Mouse (Mus musculus): Measurements from ENCODE around the gene Tmem179. TPM values are rescaled to one million over a fixed set of nuclear protein-coding genes. Genes with fewer than 3 reads are reported as not detected.

The Tmem179 gene
- polyA plus RNA-seq, 1 experiment from 2014 or later, result 1.5 TPM

DNA sequence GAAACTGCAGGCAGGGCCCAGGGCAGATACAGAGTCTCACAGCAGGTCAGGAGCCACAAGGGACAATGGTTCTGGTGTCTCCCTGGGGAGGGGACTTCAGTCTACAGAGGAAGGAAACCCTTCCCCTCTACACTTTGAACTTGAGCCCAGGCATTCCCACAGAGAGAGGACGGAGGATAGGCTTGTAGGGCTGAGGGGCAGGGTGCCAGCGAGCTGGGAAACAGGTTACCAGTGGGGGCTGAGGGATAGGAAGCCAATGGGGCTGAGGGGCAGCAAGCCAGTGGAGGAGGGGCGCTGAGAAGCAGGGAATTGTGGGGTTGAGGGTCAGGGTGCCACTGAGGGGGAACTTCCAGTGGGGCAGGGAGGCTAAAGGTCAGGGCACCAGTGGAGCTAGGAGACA, 42.7 kb upstream of the Tmem179 start:
- ATAC-seq (ENCODE audit: low FRiP score, low TSS enrichment), result no peak
- no peak for TF ChIP-seq EP300 (optimal IDR thresholded peaks at IDR 0.05)
- TF ChIP-seq CTCF (IDR thresholded peaks at IDR 0.05; ENCODE audit: low read depth), result no peak
- H3K36me3 ChIP-seq (ENCODE audit: control insufficient read depth, insufficient read depth, low read length), result no peaks in the 10 kb centered on the region
- H3K27me3 ChIP-seq (ENCODE audit: control insufficient read depth, insufficient read depth, low read length), result no peaks in the 10 kb centered on the region
- no peaks in the 10 kb centered on the region for H3K9me3 ChIP-seq (ENCODE audit: control insufficient read depth, low read length)
- WGBS, result 39% methylated on average over 3 of the region's 3 CpGs
- H3K4me1 ChIP-seq (replicated peaks; ENCODE audit: control insufficient read depth, insufficient read depth), result no peaks in the 10 kb centered on the region
- no peak overlapping the region for H3K4me2 ChIP-seq (replicated peaks; ENCODE audit: low read depth)
- H3K9ac ChIP-seq (ENCODE audit: low read length), result no peak overlapping the region
- no peak overlapping the region for H3K4me3 ChIP-seq (ENCODE audit: low read depth, low read length)
- no peak for DNase-seq (ENCODE audit: low spot score)
- H3K27ac ChIP-seq (replicated peaks), result no peak overlapping the region

DNA sequence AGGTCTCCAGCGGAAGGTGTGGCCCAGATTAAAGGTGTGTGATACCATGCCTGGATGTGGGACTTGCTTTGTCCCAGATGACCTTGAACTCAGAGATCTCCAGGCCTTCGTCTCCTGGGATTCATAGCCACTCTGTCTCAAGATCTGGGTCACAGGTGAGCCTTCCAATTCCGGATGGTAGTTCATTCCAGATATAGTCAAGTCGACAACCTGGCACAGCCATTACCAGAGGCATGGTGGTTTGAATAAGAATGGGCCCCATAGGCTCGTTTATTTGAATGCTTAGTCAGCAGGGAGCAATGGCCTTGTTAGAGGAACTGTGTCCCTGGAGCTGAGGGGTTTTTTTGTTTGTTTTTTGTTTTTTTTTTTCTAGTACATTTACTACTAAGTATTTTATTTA, 40.7 kb upstream of the Tmem179 start:
- TF ChIP-seq CTCF (IDR thresholded peaks at IDR 0.05; ENCODE audit: low read depth) (no peak), EP300 (optimal IDR thresholded peaks at IDR 0.05) (no peak)
- DNase-seq (ENCODE audit: low spot score) (no peak), ATAC-seq (ENCODE audit: low FRiP score, low TSS enrichment) (no peak)
- H3K36me3 ChIP-seq (ENCODE audit: control insufficient read depth, insufficient read depth, low read length), result no peaks in the 10 kb centered on the region
- H3K4me3 ChIP-seq (ENCODE audit: low read depth, low read length), result no peak overlapping the region
- 91% methylated on average over 5 of the region's 5 CpGs for WGBS
- H3K4me2 ChIP-seq (replicated peaks; ENCODE audit: low read depth), result no peak overlapping the region
- no peaks in the 10 kb centered on the region for H3K4me1 ChIP-seq (replicated peaks; ENCODE audit: control insufficient read depth, insufficient read depth)
- no peak overlapping the region for H3K27ac ChIP-seq (replicated peaks)
- H3K27me3 ChIP-seq (ENCODE audit: control insufficient read depth, insufficient read depth, low read length), result no peaks in the 10 kb centered on the region
- H3K9ac ChIP-seq (ENCODE audit: low read length), result no peak overlapping the region
- H3K9me3 ChIP-seq (ENCODE audit: control insufficient read depth, low read length), result no peaks in the 10 kb centered on the region

DNA sequence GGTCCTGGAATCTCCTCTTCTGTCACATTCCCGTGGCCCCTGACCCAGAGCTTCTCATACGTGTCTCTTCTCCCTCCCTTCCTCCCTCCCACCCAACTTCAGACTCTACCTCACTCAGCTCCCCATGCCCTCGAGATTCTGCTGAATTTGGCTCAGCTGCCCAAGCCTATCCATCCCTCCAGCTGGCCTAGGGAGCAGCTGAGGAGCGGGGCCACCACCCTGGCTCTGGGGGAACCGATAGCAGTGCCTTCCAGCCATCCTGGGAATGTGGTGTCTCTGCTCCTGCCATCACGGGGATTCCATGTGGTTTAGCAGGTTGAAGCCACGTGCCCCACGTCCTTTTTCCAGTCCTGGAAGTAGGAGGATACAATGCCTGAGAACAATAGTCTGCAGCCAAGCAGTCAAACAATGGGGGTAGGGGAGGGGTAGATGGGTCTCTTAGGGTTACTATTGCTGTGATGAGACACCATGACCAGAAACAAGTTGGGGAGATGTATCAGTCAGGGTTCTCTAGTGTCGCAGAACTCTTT, 40.0 kb upstream of the Tmem179 start:
- TF ChIP-seq EP300 (optimal IDR thresholded peaks at IDR 0.05), result no peak
- no peak for TF ChIP-seq CTCF (IDR thresholded peaks at IDR 0.05; ENCODE audit: low read depth)
- H3K9me3 ChIP-seq (ENCODE audit: control insufficient read depth, low read length), result no peaks in the 10 kb centered on the region
- H3K9ac ChIP-seq (ENCODE audit: low read length), result no peak overlapping the region
- no peaks in the 10 kb centered on the region for H3K27me3 ChIP-seq (ENCODE audit: control insufficient read depth, insufficient read depth, low read length)
- 70% methylated on average over 9 of the region's 9 CpGs for WGBS
- no peak overlapping the region for H3K27ac ChIP-seq (replicated peaks)
- DNase-seq (ENCODE audit: low spot score) (no peak), ATAC-seq (ENCODE audit: low FRiP score, low TSS enrichment) (no peak)
- no peaks in the 10 kb centered on the region for H3K4me1 ChIP-seq (replicated peaks; ENCODE audit: control insufficient read depth, insufficient read depth)
- H3K36me3 ChIP-seq (ENCODE audit: control insufficient read depth, insufficient read depth, low read length), result no peaks in the 10 kb centered on the region
- H3K4me2 ChIP-seq (replicated peaks; ENCODE audit: low read depth), result no peak overlapping the region
- no peak overlapping the region for H3K4me3 ChIP-seq (ENCODE audit: low read depth, low read length)

- no peak for TF ChIP-seq EP300 (optimal IDR thresholded peaks at IDR 0.05)
- no peak for TF ChIP-seq CTCF (IDR thresholded peaks at IDR 0.05; ENCODE audit: low read depth)
- peak; percentile 66 for DNase-seq (ENCODE audit: low spot score)
Measured at GRCm38 (mm10) chr12:112554900-112555299, 38.4 kb upstream of the Tmem179 start.

DNA sequence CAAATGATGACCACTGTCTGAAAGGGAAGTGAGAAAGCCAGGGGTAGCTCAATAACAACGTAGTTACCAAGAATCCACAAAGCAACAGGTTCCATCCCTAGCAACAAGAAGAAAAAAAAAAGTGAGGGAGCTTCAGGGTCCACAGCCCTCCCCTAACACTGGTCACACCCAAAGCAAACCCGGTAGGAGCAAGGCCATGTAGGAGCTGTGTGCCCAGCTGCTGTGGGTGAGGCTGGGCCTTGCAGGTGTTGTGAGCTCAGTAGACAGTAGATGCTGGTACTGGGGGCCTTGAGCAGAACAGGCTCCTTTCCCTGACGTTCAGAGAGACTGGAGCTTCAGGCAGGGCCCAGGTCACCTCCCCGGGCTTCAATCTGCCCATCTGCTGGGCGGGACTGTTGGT, 36.0 kb upstream of the Tmem179 start:
- DNase-seq (ENCODE audit: low spot score), result no peak
- Histone ChIP-seq H3K36me3 (ENCODE audit: control insufficient read depth, insufficient read depth, low read length) (no peaks in the 10 kb centered on the region), H3K4me2 (replicated peaks; ENCODE audit: low read depth) (no peak overlapping the region), H3K27ac (replicated peaks) (no peak overlapping the region), H3K4me3 (ENCODE audit: low read depth, low read length) (no peak overlapping the region), H3K9ac (ENCODE audit: low read length) (no peak overlapping the region), H3K4me1 (replicated peaks; ENCODE audit: control insufficient read depth, insufficient read depth) (no peaks in the 10 kb centered on the region), H3K9me3 (ENCODE audit: control insufficient read depth, low read length) (no peaks in the 10 kb centered on the region), H3K27me3 (ENCODE audit: control insufficient read depth, insufficient read depth, low read length) (no peaks in the 10 kb centered on the region)
- TF ChIP-seq CTCF (IDR thresholded peaks at IDR 0.05; ENCODE audit: low read depth), result no peak
- 54% methylated on average over 5 of the region's 5 CpGs for WGBS
- peak; percentile 24; the same call in 1 of the 2 replicates for ATAC-seq (ENCODE audit: low FRiP score, low TSS enrichment)

More at GRCm38 (mm10) chr12:112554900-112555299, 38.4 kb upstream of the Tmem179 start:
- ATAC-seq (ENCODE audit: low FRiP score, low TSS enrichment), result peak; percentile 28; the same call in 1 of the 2 replicates
- Histone ChIP-seq H3K9me3 (ENCODE audit: control insufficient read depth, low read length) (no peaks in the 10 kb centered on the region), H3K27ac (replicated peaks) (no peak overlapping the region), H3K4me1 (replicated peaks; ENCODE audit: control insufficient read depth, insufficient read depth) (no peaks in the 10 kb centered on the region), H3K27me3 (ENCODE audit: control insufficient read depth, insufficient read depth, low read length) (no peaks in the 10 kb centered on the region), H3K9ac (ENCODE audit: low read length) (no peak overlapping the region), H3K4me2 (replicated peaks; ENCODE audit: low read depth) (no peak overlapping the region), H3K4me3 (ENCODE audit: low read depth, low read length) (no peak overlapping the region), H3K36me3 (ENCODE audit: control insufficient read depth, insufficient read depth, low read length) (no peaks in the 10 kb centered on the region)
- WGBS, result 28% methylated on average over 12 of the region's 12 CpGs

- H3K36me3 ChIP-seq (ENCODE audit: control insufficient read depth, insufficient read depth, low read length), result no peaks in the 10 kb centered on the region
- H3K4me1 ChIP-seq (replicated peaks; ENCODE audit: control insufficient read depth, insufficient read depth), result no peaks in the 10 kb centered on the region
- no peaks in the 10 kb centered on the region for H3K9me3 ChIP-seq (ENCODE audit: control insufficient read depth, low read length)
- H3K4me2 ChIP-seq (replicated peaks; ENCODE audit: low read depth), result no peak overlapping the region
- 10% methylated on average over 13 of the region's 13 CpGs for WGBS
- no peak overlapping the region for H3K4me3 ChIP-seq (ENCODE audit: low read depth, low read length)
- peak; percentile 85 for DNase-seq (ENCODE audit: low spot score)
- H3K27me3 ChIP-seq (ENCODE audit: control insufficient read depth, insufficient read depth, low read length), result no peaks in the 10 kb centered on the region
- peak; percentile 60 for ATAC-seq (ENCODE audit: low FRiP score, low TSS enrichment)
- no peak overlapping the region for H3K27ac ChIP-seq (replicated peaks)
- peak; percentile 100 for TF ChIP-seq CTCF (IDR thresholded peaks at IDR 0.05; ENCODE audit: low read depth)
- no peak for TF ChIP-seq EP300 (optimal IDR thresholded peaks at IDR 0.05)
- H3K9ac ChIP-seq (ENCODE audit: low read length), result no peak overlapping the region
Measured at GRCm38 (mm10) chr12:112551861-112552375, 35.4 kb upstream of the Tmem179 start.

Measured in stomach, postnatal 0 days (tissue).